Mouse (Mus musculus) limb, embryonic 14.5 days (tissue): ENCODE results near the gene Mbnl3. TPM values are rescaled to one million over a fixed set of nuclear protein-coding genes. Genes with fewer than 3 reads are reported as not detected.
A peak's percentile ranks its signal among the peaks of the same experiment; 100 is the strongest.

Experiments used
- ATAC-seq: fragments of 200-750 bp; cut with Nextera tagmentation; 2 replicates; pipeline ENCODE4 v1.8.0; 2017; ENCODE audit warnings: low read depth, moderate number of reproducible peaks, moderate TSS enrichment; ENCODE audit not compliant: low FRiP score
- DNase-seq: peaks from one replicate; pipeline ENCODE4 v3.0.0-alpha.2; 2015; ENCODE audit warnings: low spot score
- H3K27ac ChIP-seq: fragments of 300-500 bp; sonication (generic); replicated peaks from 2 replicates; pipeline ENCODE4 v1.5.1; 2014; ENCODE audit warnings: low read depth, mild to moderate bottlenecking, low read length, moderate library complexity, mixed read lengths
- H3K27me3 ChIP-seq: fragments of 300-500 bp; sonication (generic); 2 replicates; pipeline ENCODE4 v1.6.1; 2014; ENCODE audit warnings: low read length, mixed read lengths; ENCODE audit not compliant: control insufficient read depth, insufficient read depth
- H3K36me3 ChIP-seq: fragments of 300-500 bp; sonication (generic); 2 replicates; pipeline ENCODE4 v1.6.1; 2014; ENCODE audit warnings: mild to moderate bottlenecking, low read length, moderate library complexity, mixed read lengths; ENCODE audit not compliant: control insufficient read depth, insufficient read depth
- H3K4me1 ChIP-seq: fragments of 300-500 bp; sonication (generic); 2 replicates; pipeline ENCODE4 v1.6.1; 2014; ENCODE audit warnings: antibody characterized with exemption, low read length, mixed read lengths; ENCODE audit not compliant: control insufficient read depth, insufficient read depth
- H3K4me2 ChIP-seq: fragments of 300-500 bp; sonication (generic); replicated peaks from 2 replicates; pipeline ENCODE4 v1.6.1; 2014; ENCODE audit warnings: low read depth, mild to moderate bottlenecking, low read length, moderate library complexity; ENCODE audit not compliant: severe bottlenecking
- H3K4me3 ChIP-seq: fragments of 300-500 bp; sonication (generic); replicated peaks from 2 replicates; pipeline ENCODE4 v1.5.1; 2014; ENCODE audit warnings: low read length
- H3K9ac ChIP-seq: fragments of 300-500 bp; sonication (generic); 2 replicates; pipeline ENCODE4 v1.6.1; 2014; ENCODE audit warnings: mild to moderate bottlenecking, low read depth, low read length, moderate library complexity; ENCODE audit not compliant: severe bottlenecking
- H3K9me3 ChIP-seq: fragments of 300-500 bp; sonication (generic); 2 replicates; pipeline ENCODE4 v1.6.1; 2016; ENCODE audit warnings: low read length; ENCODE audit not compliant: control insufficient read depth
- POLR2A ChIP-seq: fragments of 200-500 bp; IDR thresholded peaks from 2 replicates; pipeline ENCODE4 v1.8.0; 2012; ENCODE audit warnings: inconsistent platforms, mild to moderate bottlenecking, moderate library complexity, borderline replicate concordance; ENCODE audit not compliant: insufficient read depth, insufficient read length; ENCODE audit errors: extremely low read depth
- WGBS: fragments of 180-500 bp; shearing (Covaris S2); extraction: QIAGEN DNeasy Blood & Tissue Kit; methylation state at CpG from one replicate; pipeline ENCODE4 v1.1.7; 2014; 5-methylcytosine and 5-hydroxymethylcytosine counted together
- polyA plus RNA-seq, 2 experiments: library from polyadenylated mRNA; depleted of rRNA in 1 of 2; stranded (reverse) in 1 of 2; unstranded in 1 of 2; fragments of >200 nt; fragmentation: Nextera tagmentation in 1 of 2; extraction: Ambion mirVana in 1 of 2; gene quantifications; 2 replicates each; pipeline versions ENCODE4 v1.2.1 to v1.2.3; 2012 to 2014

Gene Mbnl3
- 10.7 and 12.9 TPM in 2 replicates for polyA plus RNA-seq (2012; rRNA removed)
- 15.7 and 19.1 TPM in 2 replicates for polyA plus RNA-seq (2014; fragmentation: Nextera tagmentation; extraction: Ambion mirVana)

- Histone ChIP-seq H3K4me3 (peak within 1 kb of the TSS; percentile 55), H3K4me2 (peak within 1 kb of the TSS; percentile 50), H3K9me3 (no peaks in the 10 kb centered on the region), H3K36me3 (no peaks in the 10 kb centered on the region), H3K9ac (peak within 1 kb of the TSS; percentile 69), H3K27ac (peak within 1 kb of the TSS; percentile 85), H3K27me3 (no peaks in the 10 kb centered on the region), H3K4me1 (no peaks in the 10 kb centered on the region)
- DNase-seq, result no peak
- WGBS, result 33% methylated on average over 11 of the region's 11 CpGs
- TF ChIP-seq POLR2A, result no peak
- ATAC-seq, result no peak
Measured at GRCm38 (mm10) chrX:51206432-51206831, at the start of gene Mbnl3. Gene Mbnl3 (minus strand): TSS chrX:51206532.

GRCm38 (mm10) chrX:51205548-51206324 is 596 bp downstream of the Mbnl3 start:
- WGBS, result 27% methylated on average over 62 of the region's 79 CpGs
- Histone ChIP-seq H3K4me2 (peak overlapping the region; percentile 50), H3K9ac (peak overlapping the region; percentile 69), H3K27me3 (no peaks in the 10 kb centered on the region), H3K4me3 (peak overlapping the region; percentile 55), H3K27ac (peak overlapping the region; percentile 85), H3K9me3 (no peaks in the 10 kb centered on the region), H3K36me3 (no peaks in the 10 kb centered on the region), H3K4me1 (no peaks in the 10 kb centered on the region)
- TF ChIP-seq POLR2A, result 0 out of 2 replicates have a peak, but pooled peaks have one; percentile 32
- DNase-seq (peak; percentile 43), ATAC-seq (peak; percentile 60)

- H3K9ac ChIP-seq, result peak overlapping the region; percentile 69
- H3K27me3 ChIP-seq, result no peaks in the 10 kb centered on the region
- no peaks in the 10 kb centered on the region for H3K4me1 ChIP-seq
- no peaks in the 10 kb centered on the region for H3K9me3 ChIP-seq
- H3K4me2 ChIP-seq, result peak overlapping the region; percentile 50
- WGBS, result 22% methylated on average over 49 of the region's 67 CpGs
- peak overlapping the region; percentile 85 for H3K27ac ChIP-seq
- peak overlapping the region; percentile 55 for H3K4me3 ChIP-seq
- TF ChIP-seq POLR2A, result no peak
- ATAC-seq, result peak; percentile 85
- peak; percentile 42 for DNase-seq
- no peaks in the 10 kb centered on the region for H3K36me3 ChIP-seq
Measured at GRCm38 (mm10) chrX:51204626-51205547, 1.4 kb downstream of the Mbnl3 start.

- Histone ChIP-seq H3K36me3 (no peaks in the 10 kb centered on the region), H3K27me3 (no peaks in the 10 kb centered on the region), H3K9ac (no peak overlapping the region), H3K9me3 (no peaks in the 10 kb centered on the region), H3K4me3 (no peak overlapping the region), H3K4me1 (peaks cover 7% of the 10 kb centered on the region; the same call in 1 of the 2 replicates), H3K27ac (no peak overlapping the region), H3K4me2 (no peak overlapping the region)
- no peak for ATAC-seq
- no peak for DNase-seq
- TF ChIP-seq POLR2A, result no peak
Measured at GRCm38 (mm10) chrX:51197012-51197411, 9.3 kb downstream of the Mbnl3 start.

GRCm38 (mm10) chrX:51171914-51172313 is 34.4 kb downstream of the Mbnl3 start:
- no peaks in the 10 kb centered on the region for H3K27me3 ChIP-seq
- no peak overlapping the region for H3K4me3 ChIP-seq
- TF ChIP-seq POLR2A, result no peak
- no peaks in the 10 kb centered on the region for H3K9me3 ChIP-seq
- WGBS, result 42% methylated on average over 2 of the region's 2 CpGs
- H3K4me1 ChIP-seq, result no peaks in the 10 kb centered on the region
- DNase-seq (no peak), ATAC-seq (no peak)
- no peaks in the 10 kb centered on the region for H3K36me3 ChIP-seq
- H3K4me2 ChIP-seq, result no peak overlapping the region
- no peak overlapping the region for H3K9ac ChIP-seq
- H3K27ac ChIP-seq, result no peak overlapping the region
